Mouse (Mus musculus) B cell, adult 67 days (primary cell): ENCODE data around the gene Rhox4f. TPM values are rescaled to one million over a fixed set of nuclear protein-coding genes. Genes with fewer than 3 reads are reported as not detected.

Experiments used
- total RNA-seq, 2 experiments: library from RNA; stranded (reverse); gene quantifications; 4 replicates each; pipeline ENCODE4 v1.2.4; 2023

Gene Rhox4f
- total RNA-seq = not detected

GRCm38 (mm10) chrX:37607604-37608003, at the start of gene Rhox4f:
TSS of gene Rhox4f (minus strand) at chrX:37607704.

GRCm38 (mm10) chrX:37651227-37651626, 43.7 kb upstream of the Rhox4f start, which contains the start of gene Rhox4g:
TSS of gene Rhox4g (minus strand) at chrX:37651327.

GRCm38 (mm10) chrX:37643370-37643769, 35.9 kb upstream of the Rhox4f start, which contains the start of gene Rhox2g:
TSS of gene Rhox2g (minus strand) at chrX:37643470.

GRCm38 (mm10) chrX:37628512-37628911, 21.0 kb upstream of the Rhox4f start, which contains the start of gene Rhox3g:
TSS of gene Rhox3g (minus strand) at chrX:37628612.

GRCm38 (mm10) chrX:37580692-37581091, 26.8 kb downstream of the Rhox4f start, which contains the start of gene Rhox3f:
TSS of gene Rhox3f (plus strand) at chrX:37580992.

GRCm38 (mm10) chrX:37571105-37571504, 36.4 kb downstream of the Rhox4f start, which contains the start of gene Rhox2f:
TSS of gene Rhox2f (plus strand) at chrX:37571405.

GRCm38 (mm10) chrX:37557112-37557511, 50.4 kb downstream of the Rhox4f start, which contains the start of gene Rhox4e:
TSS of gene Rhox4e (plus strand) at chrX:37557412.

Other genes starting within 250 kb of the Rhox4f start
- gene Rhox3a2, start 227.7 kb downstream of the Rhox4f start, total RNA-seq = not detected
- gene Rhox4a2, start 216.9 kb downstream of the Rhox4f start, total RNA-seq = not detected
- not detected for gene Rhox2b, start 195.6 kb downstream of the Rhox4f start, total RNA-seq
- not detected for gene Rhox4b, start 175.2 kb downstream of the Rhox4f start, total RNA-seq
- not detected for gene Rhox2c, start 154.0 kb downstream of the Rhox4f start, total RNA-seq
- not detected for gene Rhox3c, start 149.1 kb downstream of the Rhox4f start, total RNA-seq
- not detected for gene Rhox4c, start 127.4 kb downstream of the Rhox4f start, total RNA-seq
- not detected for gene Rhox2d, start 114.3 kb downstream of the Rhox4f start, total RNA-seq
- gene Rhox4d, start 93.3 kb downstream of the Rhox4f start, total RNA-seq = not detected
- gene Rhox2e, start 77.3 kb downstream of the Rhox4f start, total RNA-seq = not detected
- not detected for gene Rhox3e, start 65.7 kb downstream of the Rhox4f start, total RNA-seq
- gene Rhox4e, start 50.3 kb downstream of the Rhox4f start, total RNA-seq = not detected
- not detected for gene Rhox2f, start 36.3 kb downstream of the Rhox4f start, total RNA-seq
- not detected for gene Rhox3f, start 26.7 kb downstream of the Rhox4f start, total RNA-seq
- not detected for gene Rhox3g, start 20.9 kb upstream of the Rhox4f start, total RNA-seq
- not detected for gene Rhox2g, start 35.8 kb upstream of the Rhox4f start, total RNA-seq
- gene Rhox4g, start 43.6 kb upstream of the Rhox4f start, total RNA-seq = not detected
- not detected for gene Rhox3h, start 61.1 kb upstream of the Rhox4f start, total RNA-seq
- gene Rhox2h, start 65.6 kb upstream of the Rhox4f start, total RNA-seq = not detected
- not detected for gene Rhox5, start 197.1 kb upstream of the Rhox4f start, total RNA-seq
- gene Rhox6, start 219.2 kb upstream of the Rhox4f start, total RNA-seq = not detected
- not detected for gene Rhox7a, start 224.0 kb upstream of the Rhox4f start, total RNA-seq